Mouse (Mus musculus): ENCODE data around the gene Cdh13.
A peak's percentile ranks its signal among the peaks of the same experiment; 100 is the strongest.

Cdh13 gene

DNA sequence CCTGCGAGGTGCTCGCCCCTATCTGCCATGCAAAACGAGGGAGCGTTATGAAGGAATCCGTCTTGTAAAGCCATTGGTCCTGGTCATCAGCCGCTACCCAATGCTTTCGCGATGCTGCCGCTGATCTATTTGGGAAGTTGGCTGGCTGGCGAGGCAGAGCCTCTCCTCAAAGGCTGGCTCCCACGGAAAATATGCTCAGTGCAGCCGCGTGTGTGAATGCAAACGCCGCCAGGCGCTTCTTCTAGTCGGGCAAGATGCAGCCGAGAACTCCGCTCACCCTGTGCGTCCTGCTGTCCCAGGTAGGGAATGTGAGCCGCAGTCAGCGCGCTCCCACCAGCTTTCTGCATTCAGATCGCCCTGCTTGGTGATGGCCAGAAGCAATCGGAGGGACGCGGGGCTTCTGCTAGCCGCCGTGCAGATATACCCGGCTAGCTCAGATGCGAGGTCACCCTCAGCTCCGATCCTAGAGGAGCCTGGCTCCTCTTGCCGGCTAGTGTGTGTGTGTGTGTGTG lies at the start of gene Cdh13:
Cdh13 (plus strand) TSS at position 134 of the 512 bp plus-strand sequence.
- no peak for DNase-seq (ENCODE audit: low spot score in 2 of 2)

DNA sequence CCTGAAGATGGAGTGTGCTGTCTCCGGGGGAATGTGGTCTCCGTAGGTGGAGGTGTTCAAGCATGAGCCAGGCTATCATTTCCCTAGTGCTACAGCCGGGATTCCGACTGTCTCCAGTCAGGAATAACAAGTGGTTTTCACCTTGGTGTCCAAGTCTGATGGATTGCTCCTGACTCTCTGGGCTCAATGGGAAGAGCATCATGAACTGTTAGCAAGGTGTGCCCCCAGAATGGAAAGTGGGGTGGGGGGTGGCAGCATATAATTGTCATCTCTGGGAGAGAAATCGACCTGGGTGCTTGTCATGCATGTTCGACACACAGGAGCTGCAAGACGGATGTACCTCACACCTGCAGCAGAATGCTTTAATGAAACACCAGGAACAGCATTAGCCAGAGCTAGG lies 47.9 kb upstream of the Cdh13 start:
- DNase-seq (ENCODE audit: low spot score in 2 of 2): no peak

DNA sequence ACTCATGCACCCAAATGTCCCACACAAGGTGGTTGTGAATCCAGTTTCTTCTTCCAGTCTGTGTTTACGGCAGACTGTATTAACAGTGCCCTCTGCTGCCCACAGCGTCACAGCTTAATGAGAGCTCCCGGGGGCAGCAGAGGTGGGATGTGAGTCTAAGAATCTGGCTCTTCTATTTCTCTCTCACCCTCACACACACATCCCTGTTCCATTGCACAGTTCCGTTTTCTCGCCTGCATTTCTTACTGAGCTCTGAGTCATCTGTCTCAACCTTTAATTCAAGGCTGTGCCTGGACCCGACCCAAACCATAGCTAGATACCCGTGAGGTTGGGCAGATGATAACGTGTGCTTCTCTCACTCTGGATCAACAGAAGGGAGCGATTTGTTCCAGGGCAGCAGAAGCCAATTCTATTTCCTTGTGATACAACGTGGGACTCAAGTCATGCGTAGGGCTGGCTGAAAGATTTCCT lies 46.3 kb upstream of the Cdh13 start:
- DNase-seq (ENCODE audit: low spot score in 2 of 2): no peak

DNA sequence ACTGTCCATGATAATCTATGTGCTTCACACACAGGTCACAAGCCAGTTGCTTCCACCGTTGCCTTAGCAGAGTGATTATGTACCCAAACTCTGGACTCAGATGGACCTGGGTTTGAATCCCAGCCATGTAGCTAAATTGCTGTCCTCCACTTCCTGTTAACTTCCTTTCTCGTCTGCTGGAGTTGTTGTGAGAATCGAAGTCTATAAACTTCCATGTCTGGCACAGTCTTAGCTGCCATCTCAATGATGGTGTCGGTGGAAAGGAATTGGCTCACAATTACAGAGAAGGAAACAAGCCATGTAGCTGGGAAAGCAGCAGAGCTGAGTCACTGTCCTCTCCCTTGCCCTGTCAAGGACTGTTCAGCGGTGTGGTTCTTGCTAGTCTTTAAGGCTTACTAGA lies 45.4 kb upstream of the Cdh13 start:
- no peak for DNase-seq (ENCODE audit: low spot score in 2 of 2)

DNA sequence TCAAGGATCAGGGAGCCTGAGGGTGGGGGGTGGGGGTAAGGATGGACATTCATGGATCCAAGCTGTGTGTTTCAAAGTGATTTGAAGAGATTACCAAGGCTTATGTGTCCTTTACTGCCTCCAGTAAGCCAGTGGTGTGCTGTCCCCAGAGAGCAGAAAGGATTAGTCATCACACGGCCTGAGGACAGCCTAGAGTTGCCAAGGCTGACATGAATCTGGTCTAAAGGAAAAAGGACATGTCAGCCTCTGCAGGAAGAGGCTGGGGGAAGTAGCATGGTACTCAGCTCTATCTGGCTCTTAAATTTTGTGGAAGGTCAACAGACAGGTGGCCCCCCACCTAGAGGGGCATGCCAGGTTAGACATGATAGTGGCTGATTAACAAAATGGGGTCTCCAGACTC lies 44.3 kb upstream of the Cdh13 start:
- no peak for DNase-seq (ENCODE audit: low spot score in 2 of 2)

DNA sequence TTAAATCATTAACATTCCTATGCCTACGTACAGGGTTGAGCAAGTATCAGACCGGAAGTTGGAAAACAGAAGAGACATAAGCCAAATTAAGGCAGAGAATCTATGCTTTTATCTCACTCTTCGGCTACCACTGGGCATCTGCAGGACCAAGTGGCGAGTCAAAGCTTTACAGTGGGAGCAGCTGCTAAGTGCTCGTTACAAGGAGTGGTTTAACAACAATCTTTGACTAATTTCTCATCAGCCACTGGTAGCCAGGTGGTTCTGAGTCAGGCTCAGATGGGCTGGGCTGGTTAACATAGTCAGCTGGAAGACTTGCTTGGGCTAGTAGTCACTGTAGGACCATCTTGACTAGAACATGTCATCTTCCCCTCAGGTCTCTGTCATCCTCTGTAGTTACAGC lies 34.2 kb upstream of the Cdh13 start:
- no peak for DNase-seq (ENCODE audit: low spot score in 2 of 2)

DNA sequence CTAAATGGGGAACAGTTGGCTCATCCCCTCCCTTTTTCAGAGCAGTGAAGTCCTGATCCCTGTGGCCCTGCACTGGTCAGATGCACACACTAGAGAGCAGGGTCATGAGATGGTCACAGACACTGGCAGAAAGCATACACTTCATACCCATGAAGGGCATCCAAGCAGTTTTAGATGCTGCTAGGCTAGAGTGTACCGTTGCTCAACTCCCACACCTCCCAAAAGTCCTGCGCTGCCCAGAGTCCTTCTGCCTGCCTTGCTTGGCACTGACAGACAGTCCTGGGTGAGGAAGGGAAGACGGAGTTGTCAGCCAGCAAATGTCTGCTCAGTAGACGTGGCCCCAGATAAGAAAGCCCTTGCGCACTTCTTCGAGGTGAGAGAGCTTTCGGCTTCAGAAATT lies 33.6 kb upstream of the Cdh13 start:
- DNase-seq (ENCODE audit: low spot score in 2 of 2): no peak

DNA sequence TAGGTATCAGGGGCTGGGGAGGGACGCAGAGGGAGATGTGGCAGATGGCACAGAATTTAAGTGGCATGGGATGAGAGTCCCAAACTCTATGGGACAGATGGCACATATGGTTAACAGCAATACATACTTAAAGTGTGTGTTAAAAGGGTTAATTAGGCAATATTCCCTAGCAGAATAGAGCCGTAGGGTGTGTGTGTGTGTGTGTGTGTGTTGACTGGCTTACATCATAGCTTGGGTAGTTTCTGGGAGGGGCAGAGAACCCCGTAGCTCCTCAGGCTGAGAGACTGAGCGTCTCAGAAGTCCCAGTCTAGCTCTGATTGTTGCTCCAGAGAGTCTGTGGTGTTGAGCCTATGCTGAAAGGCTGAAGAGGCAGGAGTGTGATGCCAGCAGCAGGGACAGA lies 20.4 kb upstream of the Cdh13 start:
- no peak for DNase-seq (ENCODE audit: low spot score in 2 of 2)

DNA sequence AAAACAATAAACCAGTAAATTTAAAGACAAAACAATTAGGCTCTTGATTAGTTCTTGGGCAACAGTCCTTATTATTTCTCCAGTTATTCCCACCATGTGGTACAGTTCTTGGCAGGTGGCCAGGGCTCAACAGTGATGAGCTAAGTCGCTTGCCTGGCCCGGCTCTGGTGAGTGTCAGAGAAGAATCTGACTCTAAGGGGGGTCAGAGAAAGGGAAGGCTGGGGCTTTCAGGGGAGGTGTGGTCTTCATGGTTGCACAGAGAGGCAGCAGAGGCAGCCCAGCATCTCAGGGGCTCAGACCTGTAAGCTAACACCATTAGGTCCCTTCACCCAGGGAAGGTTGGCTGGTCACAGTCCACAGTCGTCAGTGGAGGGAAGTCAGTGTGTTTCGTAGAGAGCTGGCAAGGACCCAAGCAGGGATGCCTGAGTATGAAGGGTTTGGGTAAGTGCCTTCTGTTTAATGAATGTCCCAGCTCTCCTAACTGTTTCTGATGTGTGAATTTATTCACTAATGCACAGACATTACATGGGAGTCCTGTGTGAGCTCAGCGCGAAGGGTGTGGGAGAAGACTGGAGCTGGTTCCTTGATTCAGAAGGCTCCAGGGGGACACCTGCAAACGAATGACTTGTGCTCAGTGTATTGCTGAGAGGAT lies 12.7 kb upstream of the Cdh13 start:
- DNase-seq (ENCODE audit: low spot score in 2 of 2): no peak

DNA sequence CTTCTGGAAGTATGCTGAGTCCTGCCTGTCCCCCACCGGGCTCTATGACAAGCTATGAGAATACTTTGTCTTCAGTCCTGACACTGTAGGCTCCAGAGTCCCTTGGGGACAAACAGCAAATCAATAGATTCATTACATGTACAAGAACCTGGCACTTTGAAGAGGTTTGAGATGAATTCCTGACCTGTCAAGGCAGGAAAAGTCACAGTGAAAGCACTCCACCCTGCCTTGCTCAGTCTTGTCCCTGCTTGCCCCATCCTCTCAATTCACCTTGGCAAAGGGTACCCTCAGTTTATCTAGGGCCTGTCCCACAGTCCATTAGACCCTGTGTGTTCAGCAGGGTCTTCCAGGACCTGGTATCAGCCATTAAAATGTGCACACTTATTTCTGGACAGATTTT lies 11.0 kb upstream of the Cdh13 start:
- DNase-seq (ENCODE audit: low spot score in 2 of 2): no peak

DNA sequence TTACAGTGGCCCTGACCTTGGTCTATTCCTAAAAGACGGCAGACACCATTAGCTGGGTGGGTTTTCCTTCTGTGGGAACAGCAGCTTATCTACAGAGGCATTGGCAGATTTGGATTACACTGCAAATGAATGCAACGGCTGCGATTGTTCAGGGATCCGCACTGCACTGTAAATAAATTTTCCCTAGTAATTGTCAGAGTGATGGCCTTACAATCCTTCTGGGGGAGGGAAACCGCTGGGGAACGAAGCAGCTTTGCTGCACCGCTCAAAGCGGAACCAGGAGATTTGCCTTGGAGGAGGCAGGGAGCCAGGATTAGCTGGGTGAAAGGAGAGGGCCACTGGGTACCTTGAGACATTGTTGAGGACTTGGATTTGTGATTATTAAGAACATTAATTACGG lies 9.3 kb upstream of the Cdh13 start:
- no peak for DNase-seq (ENCODE audit: low spot score in 2 of 2)

DNA sequence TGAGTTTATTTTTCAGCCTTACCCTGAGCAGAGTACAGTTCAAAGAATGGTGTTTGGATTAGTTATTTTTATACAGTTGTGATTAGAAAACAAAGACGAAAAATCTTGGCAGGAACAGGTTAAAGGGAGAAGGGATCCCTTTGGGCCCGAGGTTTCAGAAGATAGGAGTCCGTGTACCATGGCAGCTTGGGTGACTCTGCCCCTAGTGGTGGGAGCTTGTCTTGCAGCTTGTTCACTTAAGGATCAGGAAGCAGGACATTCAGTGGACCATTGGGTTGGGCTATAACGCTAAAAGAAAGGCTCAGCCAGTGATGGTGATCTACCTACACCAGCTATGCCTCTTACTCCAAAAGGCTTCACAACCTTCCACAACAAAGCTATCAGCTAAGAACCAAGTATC lies 8.8 kb upstream of the Cdh13 start:
- peak in 1 of 2 experiments; percentile 40 for DNase-seq (ENCODE audit: low spot score in 2 of 2)

DNA sequence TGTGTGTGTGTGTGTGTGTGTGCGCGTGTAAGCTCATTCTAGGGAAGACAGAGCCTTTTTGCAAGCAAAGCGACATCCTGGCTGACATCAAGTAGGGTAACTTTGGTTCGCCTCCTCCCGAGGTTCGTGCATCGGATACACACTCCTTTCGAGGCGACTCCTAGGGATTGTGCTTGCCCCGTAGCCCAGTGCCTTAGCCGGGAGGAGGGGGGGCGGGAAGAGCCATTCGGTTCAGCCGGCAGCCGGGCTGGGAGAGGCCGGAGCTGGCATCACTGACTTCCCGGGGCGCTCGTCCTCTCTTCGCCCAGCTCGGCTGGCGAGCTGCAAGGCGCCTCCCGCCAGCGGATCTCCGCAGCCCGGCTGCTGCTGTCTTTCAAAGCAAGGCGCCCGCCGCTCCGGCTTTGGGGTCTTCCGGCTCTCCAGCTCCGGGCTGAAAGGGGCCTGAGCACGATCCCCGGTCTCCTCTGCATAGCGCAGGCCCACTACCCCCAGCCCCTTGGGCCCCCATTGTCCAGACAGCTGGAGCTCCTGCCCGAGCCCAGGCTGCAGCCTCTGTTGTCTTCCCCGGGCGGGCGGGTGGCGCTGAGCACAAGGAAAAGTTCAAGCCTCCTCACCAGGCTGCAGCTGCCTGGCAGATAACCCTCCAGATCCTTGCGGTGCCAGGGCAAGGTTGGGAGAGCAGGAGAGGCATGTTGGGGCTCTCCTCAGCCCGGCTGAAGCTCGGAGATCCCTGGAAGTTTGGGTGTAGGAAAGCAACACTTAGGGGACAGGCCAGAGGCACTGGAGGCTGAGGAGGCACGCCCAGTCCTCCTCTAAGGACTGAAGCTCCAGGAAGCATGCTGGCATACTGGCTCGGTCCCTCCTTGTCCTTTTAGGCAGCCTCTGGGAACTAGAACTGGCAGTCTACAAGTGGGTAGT lies 838 bp downstream of the Cdh13 start:
- DNase-seq (ENCODE audit: low spot score in 2 of 2): no peak

DNA sequence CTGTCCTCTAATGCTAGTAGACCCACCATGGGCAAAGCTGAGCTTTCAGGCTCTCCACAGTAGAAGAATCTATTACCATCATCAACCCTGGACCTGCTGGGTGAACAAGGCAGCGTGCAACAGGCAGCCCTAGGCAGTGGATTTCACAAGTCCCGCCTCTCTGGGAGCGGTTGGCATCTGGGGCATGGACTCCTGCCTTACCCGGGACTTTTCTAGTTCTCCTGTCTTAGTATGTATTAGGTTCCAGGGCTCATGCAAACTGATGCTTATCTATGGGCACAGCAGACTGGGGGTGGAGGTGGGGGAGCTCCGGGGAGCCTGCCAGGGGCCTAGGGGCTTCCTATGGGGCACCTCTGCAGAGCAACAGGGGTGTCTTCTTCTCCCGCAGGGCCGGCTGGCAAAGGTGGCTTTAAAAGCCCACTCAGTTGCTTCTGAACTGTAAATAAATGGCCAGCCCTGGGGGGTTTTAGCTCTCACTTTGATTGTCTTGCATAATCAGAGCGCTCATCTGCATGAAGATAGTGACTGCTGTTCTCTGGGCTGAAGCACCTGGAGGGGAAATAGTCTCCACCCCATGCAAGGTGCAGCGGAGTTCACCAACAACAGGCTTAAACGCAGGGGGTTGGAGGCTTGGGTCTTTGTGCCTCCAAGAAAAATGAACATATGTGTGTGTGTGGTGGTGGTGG lies 2.2 kb downstream of the Cdh13 start:
- DNase-seq (ENCODE audit: low spot score in 2 of 2): no peak

DNA sequence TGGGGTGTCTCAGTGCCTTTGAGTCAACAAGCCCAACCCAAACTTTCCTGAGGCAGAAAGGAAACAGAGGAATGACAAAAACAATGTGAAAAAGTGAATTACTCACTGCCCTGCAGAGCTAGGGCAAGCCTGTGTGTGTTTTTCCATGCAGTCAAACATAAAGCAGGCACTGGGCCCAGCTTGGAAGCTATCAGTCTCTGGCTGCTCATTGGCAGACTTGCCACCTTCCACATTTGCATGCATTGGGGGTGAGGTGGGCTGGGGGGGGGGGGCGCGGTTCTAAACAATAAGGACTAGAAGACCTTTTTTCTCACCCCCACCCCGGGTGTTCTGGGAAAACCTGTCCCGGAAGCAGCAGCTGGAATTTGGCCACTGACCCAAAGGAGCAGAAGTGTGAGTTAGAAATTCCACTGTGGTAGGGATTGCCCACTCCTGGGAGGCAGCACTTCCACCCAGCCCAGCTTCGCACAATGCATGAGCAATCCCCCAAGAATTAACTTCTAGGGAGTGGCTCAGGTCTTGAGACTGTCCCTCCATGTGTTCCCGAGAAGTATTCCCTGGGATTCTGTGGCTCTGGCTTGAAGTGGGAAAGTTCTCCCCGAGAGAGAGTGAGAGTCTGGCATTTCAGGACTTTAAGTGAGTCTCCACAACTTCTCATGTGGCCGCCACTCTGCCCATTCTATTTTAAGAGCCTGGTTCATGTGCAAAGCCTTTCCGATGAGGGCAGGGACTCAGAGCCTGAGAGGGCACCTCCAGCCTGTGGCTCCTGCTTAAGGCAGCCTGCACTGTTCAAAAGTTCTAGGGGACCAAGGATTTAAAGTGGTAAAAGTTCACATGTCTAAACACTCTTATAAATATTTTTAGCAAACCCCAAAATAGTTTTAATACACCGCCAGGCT lies 3.0 kb downstream of the Cdh13 start:
- DNase-seq (ENCODE audit: low spot score in 2 of 2): no peak

DNA sequence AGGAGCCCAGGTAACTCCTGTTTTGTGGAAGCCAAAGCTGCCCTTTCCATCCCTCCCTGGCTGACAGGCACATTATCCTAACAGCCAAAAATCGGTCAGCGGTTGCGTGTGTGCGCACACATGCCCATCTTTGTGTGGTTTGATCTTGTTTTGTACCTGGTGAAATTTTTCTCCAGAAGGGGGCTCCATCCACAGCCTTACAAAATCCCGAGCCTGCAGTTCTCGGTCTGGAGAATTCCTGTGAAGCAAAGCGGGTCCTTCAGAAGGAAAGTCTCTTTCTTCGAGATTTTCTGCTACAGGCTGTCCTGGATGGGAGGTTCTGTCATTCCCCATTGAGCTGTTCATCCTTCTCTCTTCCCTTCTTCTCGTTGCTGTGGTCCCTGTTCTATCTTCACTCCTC lies 4.0 kb downstream of the Cdh13 start:
- DNase-seq (ENCODE audit: low spot score in 2 of 2): no peak

DNA sequence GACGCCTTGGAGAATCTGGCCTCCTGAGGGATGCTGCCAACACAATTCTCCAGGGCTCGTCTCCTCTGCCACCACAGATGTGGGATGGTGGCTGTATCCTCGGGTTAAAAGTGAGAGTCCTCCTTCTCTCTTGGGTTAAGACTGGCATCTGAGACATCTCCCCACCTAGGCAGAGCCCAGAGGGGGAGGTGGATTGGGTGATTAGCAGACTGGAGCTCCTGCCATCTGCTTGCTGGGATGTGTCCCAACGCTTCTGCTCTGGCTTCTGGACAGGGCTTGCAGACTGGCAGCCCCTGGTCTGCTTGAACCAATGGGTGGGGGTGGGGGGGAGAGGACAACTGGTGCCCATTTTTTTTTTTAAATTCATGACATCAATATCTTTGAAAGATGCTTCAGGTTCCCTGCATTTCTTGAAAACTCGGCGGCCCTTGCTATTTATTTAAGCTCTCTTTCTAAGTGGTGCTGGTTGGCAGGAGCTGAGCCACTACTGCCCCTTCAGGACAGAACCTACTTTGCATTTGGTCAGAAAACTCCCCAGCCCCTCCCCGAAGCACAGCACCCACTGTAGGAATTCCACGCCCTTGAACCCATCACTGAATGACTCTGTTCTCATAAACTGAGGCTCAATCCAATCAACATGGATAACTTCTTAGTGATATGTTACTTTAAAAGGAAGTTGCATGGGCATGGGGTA lies 4.9 kb downstream of the Cdh13 start:
- no peak for DNase-seq (ENCODE audit: low spot score in 2 of 2)

DNA sequence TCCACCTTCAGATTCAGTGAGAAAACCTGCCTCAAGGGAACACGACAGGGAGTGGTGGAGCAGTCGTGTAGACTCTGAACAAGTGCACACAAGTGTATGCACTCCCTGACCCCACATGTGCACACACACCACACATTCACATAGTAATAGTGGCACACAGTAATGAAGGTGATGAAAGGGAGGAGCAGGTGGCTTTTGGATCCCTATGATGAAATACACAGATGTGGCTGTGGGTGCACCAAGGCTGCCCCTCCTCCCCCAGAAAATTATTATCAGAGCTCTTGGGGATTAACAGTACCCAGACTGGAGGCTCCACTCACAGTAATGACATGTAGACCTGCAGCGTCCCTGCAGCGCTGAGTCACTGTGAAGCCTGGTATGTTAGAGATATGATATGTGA lies 5.6 kb downstream of the Cdh13 start:
- DNase-seq (ENCODE audit: low spot score in 2 of 2): no peak

DNA sequence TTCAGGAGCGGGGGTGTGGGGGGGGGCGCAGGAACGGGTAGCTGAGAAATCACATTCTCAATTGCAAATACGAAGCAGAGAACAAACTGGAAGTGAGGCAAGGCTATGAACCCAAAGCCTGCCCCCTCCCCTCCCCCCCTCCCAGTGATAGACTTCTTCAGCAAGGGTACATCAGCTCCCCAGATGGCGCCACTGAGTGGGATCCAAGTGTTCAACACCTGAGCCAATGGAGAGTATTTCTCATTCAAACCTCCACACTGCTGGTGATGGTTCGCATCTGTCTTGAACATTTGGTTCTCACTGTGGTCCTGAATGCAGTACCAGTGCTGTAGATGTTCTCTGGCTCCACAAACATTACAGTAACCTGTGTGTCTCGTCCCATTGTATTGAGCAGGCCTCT lies 6.0 kb downstream of the Cdh13 start:
- no peak for DNase-seq (ENCODE audit: low spot score in 2 of 2)

DNA sequence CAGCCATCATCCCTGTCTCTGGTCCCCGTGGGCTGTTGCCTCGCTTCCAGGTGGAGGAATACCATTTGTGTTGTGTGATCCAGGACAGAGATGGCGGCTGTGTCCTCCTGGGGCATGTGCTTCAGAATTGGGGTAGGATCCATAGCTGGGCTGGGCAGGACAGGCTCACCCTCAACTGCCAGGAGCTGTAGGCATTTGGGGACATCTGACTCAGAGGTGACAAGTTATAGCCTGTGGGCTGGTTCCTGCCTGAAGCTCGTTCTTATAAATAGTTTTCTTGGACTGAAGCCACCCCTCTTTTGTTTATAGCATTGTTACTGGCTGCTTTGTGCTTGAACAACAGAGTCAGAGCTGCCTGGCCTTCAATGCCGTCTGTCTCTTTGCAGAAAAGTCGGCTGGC lies 6.7 kb downstream of the Cdh13 start:
- no peak for DNase-seq (ENCODE audit: low spot score in 2 of 2)

DNA sequence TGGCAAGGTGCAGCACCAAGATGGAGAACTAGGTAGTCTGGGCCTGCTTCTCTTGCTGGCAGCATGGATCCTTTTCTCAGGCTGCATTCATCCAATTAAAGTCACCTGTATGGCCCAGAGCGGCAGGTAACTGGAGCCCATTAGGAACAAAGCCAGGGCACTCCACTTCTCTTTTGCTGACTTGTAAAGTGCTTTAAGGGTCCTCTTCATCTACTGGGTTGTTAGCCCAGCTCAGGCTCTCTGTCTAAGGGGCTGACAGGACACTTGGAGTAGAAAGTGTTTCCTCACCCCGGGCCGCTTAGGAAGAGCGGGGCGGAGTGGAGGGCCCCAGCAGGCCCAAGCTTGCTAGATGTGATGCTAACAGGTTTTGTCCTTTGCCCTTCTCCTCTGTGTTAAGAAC lies 12.9 kb downstream of the Cdh13 start:
- DNase-seq (ENCODE audit: low spot score in 2 of 2): no peak

Data from spleen, postnatal 10 days (tissue).